Mouse (Mus musculus) left cerebral cortex, postnatal 10 days (tissue): ENCODE data around the gene Psmb10. TPM values are rescaled to one million over a fixed set of nuclear protein-coding genes. Genes with fewer than 3 reads are reported as not detected.

Experiments used
- DNase-seq, 2 experiments: peaks; one replicate each; pipeline ENCODE4 v3.0.0; 2021 to 2022; ENCODE audit warnings: low spot score in 2 of 2, mixed read lengths in 1 of 2; ENCODE audit errors: extremely low spot score in 1 of 2
- intact Hi-C: fragments of 180-260 bp; cut with DNase I; formaldehyde crosslinking; loops from one replicate; pipeline ENCODE4 v1.15.1; 2025
- microRNA-seq: library from miRNA; unstranded; fragments of <30 nt; microRNA quantifications from one replicate; pipeline ENCODE4 v1.2.0, GENCODE M21; 2022
- total RNA-seq, 2 experiments: library from RNA; stranded (reverse); gene quantifications; 2 replicates each; pipeline ENCODE4 v1.2.3; 2021

Psmb10 gene
- total RNA-seq, 2 experiments from 2014 or later, result 74.6 to 80.0 TPM

GRCm38 (mm10) chr8:105890870-105891269 is 47.4 kb downstream of the Psmb10 start:
- DNase-seq, result peak in 1 of 2 experiments; percentile 50
- intact Hi-C loops, result loop anchor here (5.0 kb wide), 2 partner anchors 41 to 131 kb away; partner anchors contain the start of gene Ctrl

GRCm38 (mm10) chr8:105889756-105890465 is 48.3 kb downstream of the Psmb10 start:
- intact Hi-C loops, result loop anchor here (5.0 kb wide), 2 partner anchors 42 to 132 kb away; partner anchors contain the start of gene Ctrl
- DNase-seq, result no peak

Small RNA genes within 50 kb of the gene (microRNA-seq; reads per million reads assigned to microRNA genes)
- not detected for gene Mir7074

Other genes starting within 250 kb of the Psmb10 start
- 10 to 100 TPM; 49.3 to 51.0 TPM for gene Acd, start 237.3 kb downstream of the Psmb10 start, total RNA-seq
- 10 to 100 TPM; 40.7 to 44.1 TPM for gene Pard6a, start 237.3 kb downstream of the Psmb10 start, total RNA-seq
- under 1 TPM in 1 of 2 experiments, not detected in 1; 0.62 TPM for gene 4933405L10Rik, start 230.8 kb downstream of the Psmb10 start, total RNA-seq
- 10 to 100 TPM; 12.3 to 13.5 TPM for gene Enkd1, start 230.2 kb downstream of the Psmb10 start, total RNA-seq
- 10 to 100 TPM; 26.3 to 36.3 TPM for gene Gfod2, start 179.8 kb downstream of the Psmb10 start, total RNA-seq
- gene Ranbp10, start 111.1 kb downstream of the Psmb10 start, total RNA-seq, result 10 to 100 TPM; 23.0 to 23.7 TPM
- gene Tsnaxip1, start 110.7 kb downstream of the Psmb10 start, total RNA-seq, result not detected
- 10 to 100 TPM; 23.7 to 26.0 TPM for gene Cenpt, start 85.2 kb downstream of the Psmb10 start, total RNA-seq
- 10 to 100 TPM; 33.2 to 34.9 TPM for gene Thap11, start 83.3 kb downstream of the Psmb10 start, total RNA-seq
- gene Nutf2, start 77.9 kb downstream of the Psmb10 start, total RNA-seq, result 10 to 100 TPM; 28.7 to 38.1 TPM
- 10 to 100 TPM; 62.7 to 66.5 TPM for gene Edc4, start 57.6 kb downstream of the Psmb10 start, total RNA-seq
- under 1 TPM in 1 of 2 experiments, not detected in 1; 0.97 TPM for gene Nrn1l, start 44.9 kb downstream of the Psmb10 start, total RNA-seq
- 1 to 10 TPM; 7.9 to 8.8 TPM for gene Pskh1, start 38.0 kb downstream of the Psmb10 start, total RNA-seq
- gene Ctrl, start 4.6 kb downstream of the Psmb10 start, total RNA-seq, result 1 to 10 TPM in 1 of 2 experiments, under 1 TPM in 1; 0.90 to 1.5 TPM
- 10 to 100 TPM; 13.0 to 14.1 TPM for gene Lcat, start 4.9 kb upstream of the Psmb10 start, total RNA-seq
- gene Slc12a4, start 27.7 kb upstream of the Psmb10 start, total RNA-seq, result 10 to 100 TPM; 20.4 to 20.9 TPM
- gene Dpep3, start 41.0 kb upstream of the Psmb10 start, total RNA-seq, result not detected
- gene Dus2, start 52.9 kb upstream of the Psmb10 start, total RNA-seq, result 10 to 100 TPM; 18.9 to 20.9 TPM
- gene Dpep2nb, start 67.5 kb upstream of the Psmb10 start, total RNA-seq, result not detected
- gene Ddx28, start 73.4 kb upstream of the Psmb10 start, total RNA-seq, result 10 to 100 TPM; 14.3 to 15.2 TPM
- gene Nfatc3, start 120.4 kb upstream of the Psmb10 start, total RNA-seq, result 10 to 100 TPM; 10.9 to 12.1 TPM
- not detected for gene Esrp2, start 198.5 kb upstream of the Psmb10 start, total RNA-seq
- 10 to 100 TPM; 24.6 to 25.3 TPM for gene Pla2g15, start 212.0 kb upstream of the Psmb10 start, total RNA-seq
- 10 to 100 TPM; 28.5 to 29.2 TPM for gene Slc7a6, start 230.4 kb upstream of the Psmb10 start, total RNA-seq